Mouse (Mus musculus): ENCODE data around the gene Ifitm5. TPM values are rescaled to one million over a fixed set of nuclear protein-coding genes. Genes with fewer than 3 reads are reported as not detected.

The Ifitm5 gene
- polyA plus RNA-seq, 1 experiment, result 1.2 TPM

- H3K4me1 ChIP-seq (ENCODE audit: control insufficient read depth, insufficient read depth, insufficient read length), result peaks cover 20% of the 10 kb centered on the region; the same call in 1 of the 2 replicates
Observed at GRCm38 (mm10) chr7:140955342-140955741, 5.3 kb upstream of the Ifitm5 start.

GRCm38 (mm10) chr7:140954733-140955071 is 4.6 kb upstream of the Ifitm5 start:
- DNase-seq (ENCODE audit: low read depth in 1 of 2, low spot score in 2 of 2), result no peak
- H3K27ac ChIP-seq (ENCODE audit: insufficient read depth, low read length), result peak overlapping the region; percentile 66
- TF ChIP-seq POLR2A (IDR thresholded peaks at IDR 0.05; ENCODE audit: low read depth, low read length), result no peak
- no peak for TF ChIP-seq CTCF (IDR thresholded peaks at IDR 0.05; ENCODE audit: extremely low read depth, insufficient read depth, insufficient read length, insufficient replicate concordance)
- no peaks in the 10 kb centered on the region for H3K27me3 ChIP-seq (ENCODE audit: control insufficient read depth, insufficient read depth, low read length)
- WGBS, result 17% methylated on average over 9 of the region's 9 CpGs
- H3K4me1 ChIP-seq (ENCODE audit: control insufficient read depth, insufficient read depth, insufficient read length), result peaks cover 20% of the 10 kb centered on the region; the same call in 1 of the 2 replicates
- H3K4me3 ChIP-seq (ENCODE audit: extremely low read depth, insufficient read depth, insufficient read length), result peak overlapping the region; percentile 43; the same call in 1 of the 2 replicates
- H3K36me3 ChIP-seq (ENCODE audit: control insufficient read depth, insufficient read depth, low read length), result no peaks in the 10 kb centered on the region

More at GRCm38 (mm10) chr7:140955342-140955741, 5.3 kb upstream of the Ifitm5 start:
- Histone ChIP-seq H3K36me3 (ENCODE audit: control insufficient read depth, insufficient read depth, low read length) (no peaks in the 10 kb centered on the region), H3K4me3 (ENCODE audit: extremely low read depth, insufficient read depth, insufficient read length) (peak overlapping the region; percentile 36; the same call in 1 of the 2 replicates), H3K27me3 (ENCODE audit: control insufficient read depth, insufficient read depth, low read length) (no peaks in the 10 kb centered on the region), H3K27ac (ENCODE audit: insufficient read depth, low read length) (peak overlapping the region; percentile 66)
- WGBS, result 6% methylated on average over 17 of the region's 17 CpGs
- TF ChIP-seq CTCF (IDR thresholded peaks at IDR 0.05; ENCODE audit: extremely low read depth, insufficient read depth, insufficient read length, insufficient replicate concordance), result no peak
- no peak for TF ChIP-seq POLR2A (IDR thresholded peaks at IDR 0.05; ENCODE audit: low read depth, low read length)
- DNase-seq (ENCODE audit: low read depth in 1 of 2, low spot score in 2 of 2), result no peak

GRCm38 (mm10) chr7:140953800-140954732 is 4.0 kb upstream of the Ifitm5 start:
- Histone ChIP-seq H3K4me3 (ENCODE audit: extremely low read depth, insufficient read depth, insufficient read length) (peak overlapping the region; percentile 43; the same call in 1 of the 2 replicates), H3K27ac (ENCODE audit: insufficient read depth, low read length) (peak overlapping the region; percentile 64)
- TF ChIP-seq CTCF (IDR thresholded peaks at IDR 0.05; ENCODE audit: extremely low read depth, insufficient read depth, insufficient read length, insufficient replicate concordance) (no peak), POLR2A (IDR thresholded peaks at IDR 0.05; ENCODE audit: low read depth, low read length) (no peak; the same call in 1 of the 2 replicates)

GRCm38 (mm10) chr7:140953133-140953532 is 3.0 kb upstream of the Ifitm5 start:
- TF ChIP-seq CTCF (IDR thresholded peaks at IDR 0.05; ENCODE audit: extremely low read depth, insufficient read depth, insufficient read length, insufficient replicate concordance), result no peak
- DNase-seq (ENCODE audit: low read depth in 1 of 2, low spot score in 2 of 2), result no peak
- no peak overlapping the region for H3K4me3 ChIP-seq (ENCODE audit: extremely low read depth, insufficient read depth, insufficient read length)
- no peaks in the 10 kb centered on the region for H3K36me3 ChIP-seq (ENCODE audit: control insufficient read depth, insufficient read depth, low read length)
- peak overlapping the region; percentile 21; the same call in 1 of the 2 replicates for H3K27ac ChIP-seq (ENCODE audit: insufficient read depth, low read length)
- no peaks in the 10 kb centered on the region for H3K27me3 ChIP-seq (ENCODE audit: control insufficient read depth, insufficient read depth, low read length)
- 63% methylated on average over 11 of the region's 11 CpGs for WGBS
- peaks cover 20% of the 10 kb centered on the region; the same call in 1 of the 2 replicates for H3K4me1 ChIP-seq (ENCODE audit: control insufficient read depth, insufficient read depth, insufficient read length)

More at GRCm38 (mm10) chr7:140953800-140954732, 4.0 kb upstream of the Ifitm5 start:
- Histone ChIP-seq H3K27me3 (ENCODE audit: control insufficient read depth, insufficient read depth, low read length) (no peaks in the 10 kb centered on the region), H3K36me3 (ENCODE audit: control insufficient read depth, insufficient read depth, low read length) (no peaks in the 10 kb centered on the region), H3K4me1 (ENCODE audit: control insufficient read depth, insufficient read depth, insufficient read length) (peaks cover 20% of the 10 kb centered on the region; the same call in 1 of the 2 replicates)
- peak in 1 of 2 experiments; percentile 36 for DNase-seq (ENCODE audit: low read depth in 1 of 2, low spot score in 2 of 2)
- WGBS, result 20% methylated on average over 15 of the region's 15 CpGs

GRCm38 (mm10) chr7:140952441-140952840 is 2.4 kb upstream of the Ifitm5 start:
- 83% methylated on average over 7 of the region's 7 CpGs for WGBS
- H3K36me3 ChIP-seq (ENCODE audit: control insufficient read depth, insufficient read depth, low read length), result no peaks in the 10 kb centered on the region
- no peak for DNase-seq (ENCODE audit: low read depth in 1 of 2, low spot score in 2 of 2)
- no peak overlapping the region for H3K4me3 ChIP-seq (ENCODE audit: extremely low read depth, insufficient read depth, insufficient read length)
- 0 out of 2 replicates have a peak overlapping the region, but pooled peaks have one; percentile 21 for H3K27ac ChIP-seq (ENCODE audit: insufficient read depth, low read length)
- TF ChIP-seq CTCF (IDR thresholded peaks at IDR 0.05; ENCODE audit: extremely low read depth, insufficient read depth, insufficient read length, insufficient replicate concordance), result no peak
- TF ChIP-seq POLR2A (IDR thresholded peaks at IDR 0.05; ENCODE audit: low read depth, low read length), result no peak
- peaks cover 27% of the 10 kb centered on the region; the same call in 1 of the 2 replicates for H3K4me1 ChIP-seq (ENCODE audit: control insufficient read depth, insufficient read depth, insufficient read length)
- no peaks in the 10 kb centered on the region for H3K27me3 ChIP-seq (ENCODE audit: control insufficient read depth, insufficient read depth, low read length)

GRCm38 (mm10) chr7:140951765-140952164 is 1.7 kb upstream of the Ifitm5 start:
- H3K4me1 ChIP-seq (ENCODE audit: control insufficient read depth, insufficient read depth, insufficient read length), result peaks cover 33% of the 10 kb centered on the region; the same call in 1 of the 2 replicates
- DNase-seq (ENCODE audit: low read depth in 1 of 2, low spot score in 2 of 2), result no peak

More at GRCm38 (mm10) chr7:140951765-140952164, 1.7 kb upstream of the Ifitm5 start:
- Histone ChIP-seq H3K27ac (ENCODE audit: insufficient read depth, low read length) (no peak overlapping the region), H3K4me3 (ENCODE audit: extremely low read depth, insufficient read depth, insufficient read length) (no peak overlapping the region), H3K27me3 (ENCODE audit: control insufficient read depth, insufficient read depth, low read length) (no peaks in the 10 kb centered on the region), H3K36me3 (ENCODE audit: control insufficient read depth, insufficient read depth, low read length) (no peaks in the 10 kb centered on the region)
- 76% methylated on average over 6 of the region's 6 CpGs for WGBS
- TF ChIP-seq CTCF (IDR thresholded peaks at IDR 0.05; ENCODE audit: extremely low read depth, insufficient read depth, insufficient read length, insufficient replicate concordance) (no peak), POLR2A (IDR thresholded peaks at IDR 0.05; ENCODE audit: low read depth, low read length) (no peak)
